Mouse (Mus musculus): ENCODE data around the gene Gp9.

DNA sequence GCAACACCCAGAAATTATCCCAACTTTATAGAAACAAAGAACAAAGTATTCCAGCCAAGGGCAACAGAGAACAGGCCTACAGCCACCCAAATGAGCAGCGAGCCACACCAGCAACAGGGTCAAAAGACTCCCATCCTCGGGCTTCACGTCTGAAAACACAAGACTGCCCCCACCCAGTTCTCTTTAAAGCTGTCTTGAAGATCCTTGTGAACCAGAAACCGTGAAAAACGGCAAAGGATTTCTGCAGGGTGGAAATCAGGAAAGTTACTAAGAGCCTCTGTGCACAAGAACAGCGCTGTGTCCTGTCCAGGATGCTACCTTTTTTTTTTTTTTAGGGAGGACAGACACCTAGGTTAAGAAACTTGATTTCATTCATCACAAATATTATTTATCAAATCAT, 32.4 kb downstream of the Gp9 start:
- TF ChIP-seq POLR2A (IDR thresholded peaks at IDR 0.05; ENCODE audit: extremely low read depth, insufficient read depth, low read length) (no peak), CTCF (IDR thresholded peaks at IDR 0.05; ENCODE audit: extremely low read depth, insufficient read depth, low read length) (no peak)
